Mouse (Mus musculus): ENCODE measurements around the gene Tap1. TPM values are rescaled to one million over a fixed set of nuclear protein-coding genes. Genes with fewer than 3 reads are reported as not detected.
"Not testable (repeated sequence)": the region's sequence is repeated elsewhere in the genome, so short reads cannot be mapped to it uniquely, and the experiment has no call there.

Tap1 gene
- total RNA-seq (2014; fragmentation: Nextera tagmentation) = 45.4 and 60.7 TPM in 2 replicates
- 81.6 and 89.7 TPM in 2 replicates for total RNA-seq (2017)

DNA sequence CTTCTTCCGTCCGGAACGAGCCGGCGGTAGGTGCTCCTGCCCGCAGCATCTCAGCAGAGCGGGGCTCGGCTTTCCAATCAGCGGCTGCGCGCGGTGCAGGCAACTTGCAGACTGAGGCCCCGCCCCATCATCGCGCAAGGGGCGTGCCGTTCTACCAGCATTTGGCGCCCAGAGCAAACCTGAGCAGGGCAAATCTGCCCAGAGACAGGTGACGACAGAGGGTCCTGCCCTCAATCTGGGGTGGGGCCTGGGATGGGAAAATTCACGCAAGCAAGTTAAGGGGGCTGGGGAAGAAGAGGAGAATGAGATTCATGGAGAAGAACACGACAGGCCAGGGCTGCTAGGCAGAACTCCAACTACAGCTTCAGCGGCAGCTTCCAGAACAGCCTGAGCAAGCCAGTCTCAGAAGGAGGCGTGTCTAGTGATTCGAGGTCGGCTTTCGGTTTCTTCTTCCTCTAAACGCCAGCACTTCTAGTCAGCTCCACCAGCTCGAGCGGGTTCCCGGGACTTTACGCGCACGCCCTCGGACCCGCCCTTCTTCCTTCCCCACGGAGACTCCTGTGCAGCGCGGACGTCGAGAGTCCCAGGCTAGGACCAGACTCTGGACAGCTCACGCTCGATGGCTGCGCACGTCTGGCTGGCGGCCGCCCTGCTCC, at the start of gene Tap1, which contains the start of gene Psmb9:
Gene Tap1 (plus strand): TSS at position 293 of the 656 bp plus-strand sequence.
Gene Psmb9 (minus strand): TSS at position 504 of the 656 bp plus-strand sequence.
- peak; percentile 83 for ATAC-seq (replicated peaks; ENCODE audit: poor library complexity, severe bottlenecking)

DNA sequence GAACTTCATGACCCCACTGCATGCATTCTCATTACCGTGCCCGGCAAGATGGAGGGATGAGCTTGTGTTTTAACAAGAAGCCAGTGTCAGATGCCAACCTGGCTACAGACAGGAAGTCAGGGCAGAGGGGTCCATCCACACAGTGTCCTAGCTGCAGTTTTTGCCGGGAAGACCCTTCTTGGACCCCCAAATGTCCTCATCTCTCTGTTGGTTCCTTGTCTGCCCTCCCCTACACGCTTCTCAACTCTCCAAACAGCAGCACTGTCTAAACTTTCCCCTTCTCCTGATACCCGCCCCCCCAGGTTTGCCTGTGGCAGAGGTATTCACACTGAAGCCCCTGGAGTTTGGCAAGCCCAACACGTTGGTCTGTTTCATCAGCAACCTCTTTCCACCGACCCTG, 49.8 kb upstream of the Tap1 start:
- no peak for ATAC-seq (replicated peaks; ENCODE audit: poor library complexity, severe bottlenecking)

DNA sequence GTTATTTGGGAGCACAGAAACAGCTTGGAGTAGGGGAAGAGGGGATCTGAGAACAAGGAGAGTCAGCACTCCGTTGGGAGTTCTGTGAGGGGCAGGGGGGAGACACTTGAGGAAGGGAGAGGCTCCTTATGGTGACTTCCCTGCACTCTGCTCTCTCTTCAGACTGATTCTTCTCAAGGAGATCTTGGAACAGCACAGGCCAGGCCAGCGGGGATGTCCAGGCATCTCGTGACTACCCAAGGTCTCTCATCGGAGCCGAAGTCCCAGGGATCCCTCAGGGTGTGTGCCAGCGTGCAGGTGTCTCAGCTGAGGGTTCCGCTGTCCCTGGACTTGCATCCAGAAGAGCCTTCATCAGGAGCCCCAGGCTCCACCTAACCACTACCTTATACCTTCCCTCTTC, 48.7 kb upstream of the Tap1 start:
- no peak for ATAC-seq (replicated peaks; ENCODE audit: poor library complexity, severe bottlenecking)

DNA sequence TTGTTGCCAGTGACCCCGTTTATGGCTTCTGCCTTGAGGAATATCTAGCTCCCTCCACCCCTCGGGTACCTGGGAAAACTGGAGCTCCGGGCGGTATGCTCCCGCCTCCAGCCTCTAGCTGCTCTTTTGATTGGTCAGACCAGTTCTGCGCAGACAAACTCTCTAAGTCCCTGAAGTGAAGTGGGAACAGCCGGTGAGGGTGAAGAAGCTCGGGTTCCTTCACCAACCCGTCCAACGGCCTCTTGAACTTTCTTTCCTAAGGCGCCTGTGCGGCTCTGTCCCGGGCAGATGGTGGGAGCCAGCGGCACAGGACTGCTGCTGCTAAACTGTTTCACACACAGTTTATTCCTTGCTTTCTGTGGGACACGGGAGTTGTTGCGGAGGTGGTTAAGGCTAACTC, 47.9 kb upstream of the Tap1 start:
- ATAC-seq (replicated peaks; ENCODE audit: poor library complexity, severe bottlenecking) = no peak

DNA sequence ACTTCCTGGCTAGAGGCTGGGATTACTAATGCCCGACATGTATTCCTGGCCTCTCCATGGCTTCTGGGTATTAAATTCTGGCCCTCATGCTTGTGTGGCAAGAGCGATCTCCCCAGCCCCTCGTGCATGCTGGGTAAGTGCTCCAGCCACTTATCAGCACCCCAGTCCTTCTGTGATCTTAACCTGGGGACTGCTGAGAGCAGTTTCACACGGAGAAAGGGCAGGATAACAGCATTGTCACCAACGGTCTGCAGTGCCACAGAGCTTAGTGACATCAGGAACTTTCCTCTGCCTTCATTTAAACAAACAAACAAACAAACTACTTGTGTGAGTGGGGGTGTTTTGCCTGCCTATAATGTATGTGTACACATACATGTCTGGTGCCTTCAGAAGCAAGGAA, 47.1 kb upstream of the Tap1 start:
- ATAC-seq (replicated peaks; ENCODE audit: poor library complexity, severe bottlenecking) = no peak

DNA sequence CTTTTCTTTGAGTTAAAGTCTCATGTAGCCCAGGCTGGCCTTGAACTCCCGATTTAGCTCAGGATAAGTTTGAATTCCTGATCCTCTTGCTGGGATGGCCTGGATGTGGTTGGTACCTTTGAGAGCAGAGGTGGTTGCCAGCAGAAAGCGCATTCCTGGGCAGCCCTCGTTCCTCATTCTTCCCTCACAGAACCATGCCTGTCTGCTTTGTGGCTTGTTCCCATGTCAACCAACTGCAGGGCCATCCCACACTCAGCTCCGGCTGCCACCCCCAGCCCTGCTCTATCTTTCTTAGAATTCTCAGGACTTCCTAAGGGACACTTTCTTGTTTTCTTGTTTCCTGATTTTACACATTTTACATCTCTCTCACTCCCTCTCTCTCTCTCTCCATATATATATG, 45.9 kb upstream of the Tap1 start:
- 0 out of 2 replicates have a peak, but pooled peaks have one; percentile 29 for ATAC-seq (replicated peaks; ENCODE audit: poor library complexity, severe bottlenecking)

DNA sequence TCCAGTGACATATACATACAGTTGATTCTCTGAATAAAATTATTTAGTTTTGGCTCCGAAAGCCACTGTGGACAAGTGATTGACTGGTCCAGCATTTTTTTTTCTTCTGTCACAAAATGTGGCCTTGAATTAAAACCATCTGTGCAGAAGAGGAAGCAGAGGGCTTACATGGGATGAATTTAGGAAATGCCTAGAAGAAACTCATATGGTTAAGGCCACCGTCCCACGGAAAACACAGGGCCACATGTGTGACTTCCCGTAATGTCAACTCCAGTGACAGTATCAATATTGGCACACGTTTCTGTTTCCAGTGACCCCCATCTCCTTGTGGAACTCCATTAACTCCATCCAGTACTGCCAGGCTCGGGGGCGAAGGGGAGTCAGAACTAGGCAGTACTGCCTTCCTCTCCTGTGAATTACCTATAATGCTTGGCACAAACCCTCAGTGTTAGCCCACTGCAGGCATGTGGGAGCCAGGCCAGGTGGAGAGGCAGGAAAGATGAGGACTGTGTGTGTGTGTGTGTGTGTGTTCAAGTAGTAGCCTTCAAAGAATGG, 44.8 kb upstream of the Tap1 start:
- ATAC-seq (replicated peaks; ENCODE audit: poor library complexity, severe bottlenecking) = peak; percentile 59

DNA sequence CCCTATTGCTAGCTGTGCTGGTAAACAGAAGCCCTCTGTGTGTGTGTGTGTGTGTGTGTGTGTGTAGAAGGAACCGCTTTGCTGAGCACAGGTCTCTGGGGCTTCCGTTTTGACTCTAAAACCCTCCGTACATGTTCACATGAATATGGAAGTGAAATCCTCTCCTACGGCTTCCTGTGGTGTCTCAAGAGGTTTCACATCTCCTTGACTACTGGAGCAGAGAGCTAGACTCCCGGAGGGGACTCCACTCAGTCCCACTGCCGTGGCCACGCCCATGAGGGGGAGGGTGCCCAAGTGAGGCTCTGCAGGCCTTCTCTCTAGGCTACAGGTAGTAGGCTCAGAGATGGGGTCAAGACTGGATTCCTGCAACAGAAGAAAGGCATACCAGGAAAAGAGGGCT, 44.3 kb upstream of the Tap1 start, which contains the start of gene H2-DMb2:
Gene H2-DMb2 (plus strand): TSS at position 275 of the 400 bp plus-strand sequence.
- ATAC-seq (replicated peaks; ENCODE audit: poor library complexity, severe bottlenecking) = peak; percentile 90

DNA sequence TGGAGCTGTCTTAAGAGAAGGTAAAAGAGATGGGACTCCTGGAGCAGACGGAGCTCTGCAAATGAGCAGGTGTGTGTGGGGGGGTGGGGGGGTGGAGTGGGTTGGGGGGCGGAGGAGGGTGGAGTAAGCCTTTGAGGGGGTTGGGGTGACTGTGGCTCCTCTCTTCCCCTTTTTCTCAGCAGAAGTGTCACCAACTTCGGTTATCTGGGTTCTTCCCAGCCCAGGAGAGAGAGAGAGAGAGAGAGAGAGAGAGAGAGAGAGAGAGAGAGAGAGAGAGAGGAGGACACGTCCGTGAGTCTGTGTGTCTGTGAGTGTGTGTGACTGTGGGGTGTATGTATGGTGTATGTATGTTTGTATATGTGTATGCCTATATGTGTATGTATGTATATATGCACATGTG, 43.9 kb upstream of the Tap1 start:
- peak; percentile 25 for ATAC-seq (replicated peaks; ENCODE audit: poor library complexity, severe bottlenecking)

DNA sequence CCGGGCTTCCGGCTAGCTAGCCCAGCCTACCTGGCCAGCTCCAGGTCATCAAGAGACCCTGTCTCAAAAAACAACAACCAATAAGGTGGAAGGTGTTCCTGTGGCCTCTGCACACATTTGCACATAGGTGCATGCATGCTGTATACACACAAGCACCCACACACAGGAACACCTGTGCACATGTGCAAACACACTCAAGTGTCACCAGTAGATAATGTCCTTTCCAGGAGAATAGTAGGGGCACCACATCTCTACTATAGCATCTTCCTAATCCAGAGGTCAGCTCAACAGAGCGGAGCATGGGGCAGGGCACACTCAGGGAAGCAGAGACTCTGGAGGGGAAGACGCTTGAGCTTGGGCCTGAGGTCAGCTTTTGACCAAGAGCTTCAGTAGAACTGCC, 43.1 kb upstream of the Tap1 start:
- ATAC-seq (replicated peaks; ENCODE audit: poor library complexity, severe bottlenecking) = not testable (repeated sequence)

DNA sequence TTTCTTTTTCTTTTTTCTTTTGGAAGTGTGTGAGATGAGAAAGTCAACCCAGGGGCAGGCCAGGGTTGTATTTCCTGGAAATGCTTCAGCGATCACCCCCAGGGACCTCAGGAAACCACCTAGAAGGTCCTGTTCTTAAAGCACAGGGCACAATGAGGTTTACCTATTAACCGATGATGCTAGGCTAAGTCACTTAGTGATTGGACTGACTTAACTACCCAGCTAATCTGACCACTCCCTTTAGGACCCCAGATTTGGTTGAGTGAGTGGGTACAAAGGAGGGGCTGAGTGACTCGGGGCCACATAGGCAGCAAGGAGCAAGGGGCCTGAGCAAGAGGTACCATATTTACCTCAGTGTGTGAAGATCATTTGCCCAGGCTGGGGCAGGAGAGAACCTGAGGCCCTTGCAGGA, 42.4 kb upstream of the Tap1 start:
- no peak for ATAC-seq (replicated peaks; ENCODE audit: poor library complexity, severe bottlenecking)

DNA sequence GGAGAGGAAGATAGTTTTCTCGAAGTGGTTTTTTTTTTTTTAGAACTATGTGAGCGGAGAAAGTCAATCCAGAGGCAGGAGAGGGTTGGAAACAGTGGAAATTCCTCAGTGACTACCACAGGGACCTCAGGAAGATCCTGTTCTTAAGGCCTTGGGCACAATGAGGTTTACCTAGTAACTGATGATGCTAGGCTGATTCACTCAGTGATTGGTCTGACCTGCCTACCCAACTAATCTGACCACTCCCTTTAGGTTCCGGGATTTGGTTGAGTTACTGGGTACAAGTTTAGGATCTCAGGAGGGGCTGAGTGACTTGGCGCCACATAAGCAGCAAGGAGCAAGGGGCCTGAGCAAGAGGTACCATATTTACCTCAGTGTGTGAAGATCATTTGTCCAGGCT, 34.4 kb upstream of the Tap1 start, which contains the start of gene H2-DMb1:
Gene H2-DMb1 (plus strand): TSS at position 150 of the 400 bp plus-strand sequence.
- ATAC-seq (replicated peaks; ENCODE audit: poor library complexity, severe bottlenecking) = peak; percentile 83

DNA sequence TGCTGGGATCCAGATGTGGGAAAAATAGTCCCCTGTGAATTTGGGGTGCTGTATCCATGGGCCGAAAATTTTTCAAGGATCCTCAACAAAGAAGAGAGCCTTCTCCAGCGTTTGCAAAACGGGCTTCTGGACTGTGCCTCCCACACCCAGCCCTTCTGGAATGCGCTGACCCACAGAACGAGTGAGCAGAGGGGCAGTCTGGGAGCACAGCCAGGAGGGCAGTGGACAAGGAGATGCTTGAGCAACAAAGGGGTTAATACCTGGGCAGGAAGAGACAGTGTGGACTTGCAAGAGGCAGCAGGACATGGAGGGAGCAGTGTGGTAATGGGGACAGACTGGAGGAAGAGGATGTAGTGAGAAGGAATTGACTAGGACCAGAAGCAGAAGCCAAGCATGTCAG, 31.8 kb upstream of the Tap1 start:
- ATAC-seq (replicated peaks; ENCODE audit: poor library complexity, severe bottlenecking) = no peak

DNA sequence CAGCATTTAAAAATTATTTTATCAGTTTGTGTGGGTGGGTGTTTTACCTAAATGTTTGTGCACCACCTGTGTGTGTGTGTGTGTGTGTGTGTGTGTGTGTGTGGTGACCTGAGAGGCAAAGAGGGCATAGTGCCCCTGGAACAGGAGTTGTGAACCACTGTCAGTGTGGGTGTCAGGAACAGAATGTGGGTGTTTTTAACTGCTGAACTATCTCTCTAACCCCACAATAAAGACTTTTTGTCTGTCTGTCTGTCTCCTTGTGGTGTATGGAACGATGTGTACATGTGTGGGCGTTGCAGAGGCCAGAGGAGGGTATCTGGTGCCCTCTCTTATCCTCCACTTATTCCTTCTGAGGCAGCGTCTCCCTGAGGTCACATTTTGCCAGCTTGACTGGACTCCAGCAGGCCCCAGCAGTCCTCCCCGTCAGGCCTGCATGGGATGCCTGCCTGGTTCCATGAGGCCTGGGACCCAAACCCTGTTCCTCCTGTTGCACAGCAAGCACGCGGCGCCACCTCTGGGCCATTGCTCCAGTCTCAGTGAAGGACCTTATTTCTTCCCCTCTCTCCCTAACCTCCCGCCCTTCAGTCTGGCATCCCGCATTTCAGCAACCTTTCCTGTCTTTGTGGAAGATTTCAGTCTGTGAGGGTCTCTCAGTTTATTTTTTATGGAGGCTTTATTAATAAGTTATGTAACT, 23.0 kb upstream of the Tap1 start:
- peak; percentile 20; the same call in 1 of the 2 replicates for ATAC-seq (replicated peaks; ENCODE audit: poor library complexity, severe bottlenecking)

DNA sequence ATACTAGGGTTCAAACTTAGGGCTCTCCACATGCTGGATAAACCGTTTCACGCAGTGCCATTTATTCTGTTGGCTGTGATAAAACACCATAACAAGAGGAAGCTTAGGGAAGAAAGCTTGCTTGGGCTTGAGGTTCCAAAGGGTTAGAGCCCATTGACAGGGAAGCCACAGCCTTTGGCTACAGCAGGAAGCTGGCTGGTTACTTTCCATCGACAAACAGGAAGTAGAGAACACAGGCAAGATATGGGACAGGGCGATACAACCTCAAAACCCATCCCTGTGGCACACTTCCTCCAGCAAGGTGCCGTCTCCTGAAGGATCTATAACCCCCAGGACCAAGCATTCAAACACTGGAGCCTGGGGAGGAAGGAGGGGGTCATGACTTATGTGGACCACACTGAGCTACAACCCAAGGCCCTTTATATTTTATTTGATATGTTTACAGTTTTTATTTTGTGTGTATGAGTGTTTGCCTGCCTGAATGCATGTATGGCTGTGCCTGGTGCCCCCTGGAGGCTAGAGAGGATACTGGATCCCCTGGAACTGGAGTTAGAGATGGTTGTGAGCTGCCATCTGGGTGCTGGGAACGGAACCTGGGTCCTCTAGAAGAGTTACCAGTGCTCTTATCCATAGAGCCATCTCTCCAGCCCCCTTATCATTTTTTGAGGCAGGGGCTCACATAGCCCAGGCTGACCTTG, 22.2 kb upstream of the Tap1 start:
- ATAC-seq (replicated peaks; ENCODE audit: poor library complexity, severe bottlenecking) = peak; percentile 79

DNA sequence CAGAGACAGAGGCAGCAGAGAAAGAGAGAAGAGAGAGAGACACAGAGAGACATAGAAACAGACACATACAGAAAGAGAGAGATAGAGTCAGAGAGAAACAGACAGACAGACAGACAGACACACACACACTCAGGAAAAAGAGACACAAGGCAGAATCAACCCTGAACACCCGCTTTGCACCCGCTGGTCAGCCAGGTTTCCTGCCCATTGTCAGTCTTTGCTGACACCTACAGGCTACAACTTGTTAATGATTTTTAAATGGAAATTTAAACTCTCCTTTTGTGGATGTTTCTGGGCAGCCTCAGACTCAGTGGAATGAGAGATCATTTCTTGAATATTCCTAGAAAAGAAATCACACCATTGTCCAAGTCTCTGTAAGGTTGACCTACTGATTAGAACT, 18.1 kb upstream of the Tap1 start:
- peak; percentile 33 for ATAC-seq (replicated peaks; ENCODE audit: poor library complexity, severe bottlenecking)

DNA sequence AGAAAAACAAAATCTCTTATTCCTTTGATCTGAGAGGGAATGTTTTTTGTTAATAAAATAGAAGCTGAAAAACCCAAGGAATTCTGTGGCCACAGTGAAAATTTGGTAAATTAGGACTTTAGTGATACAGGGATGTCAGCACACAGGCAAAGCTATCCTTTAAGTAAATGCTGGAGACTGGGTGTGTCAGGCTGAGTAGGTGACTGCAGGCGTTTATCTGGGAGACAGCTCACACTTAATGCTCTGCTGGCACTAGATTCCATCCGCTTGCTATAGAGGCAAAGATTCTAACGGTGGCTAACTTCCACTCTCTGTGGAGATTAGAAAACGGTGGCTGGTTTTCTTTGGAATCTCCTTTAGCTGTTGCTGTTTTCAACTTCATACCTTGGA, 16.9 kb upstream of the Tap1 start:
- ATAC-seq (replicated peaks; ENCODE audit: poor library complexity, severe bottlenecking) = no peak

DNA sequence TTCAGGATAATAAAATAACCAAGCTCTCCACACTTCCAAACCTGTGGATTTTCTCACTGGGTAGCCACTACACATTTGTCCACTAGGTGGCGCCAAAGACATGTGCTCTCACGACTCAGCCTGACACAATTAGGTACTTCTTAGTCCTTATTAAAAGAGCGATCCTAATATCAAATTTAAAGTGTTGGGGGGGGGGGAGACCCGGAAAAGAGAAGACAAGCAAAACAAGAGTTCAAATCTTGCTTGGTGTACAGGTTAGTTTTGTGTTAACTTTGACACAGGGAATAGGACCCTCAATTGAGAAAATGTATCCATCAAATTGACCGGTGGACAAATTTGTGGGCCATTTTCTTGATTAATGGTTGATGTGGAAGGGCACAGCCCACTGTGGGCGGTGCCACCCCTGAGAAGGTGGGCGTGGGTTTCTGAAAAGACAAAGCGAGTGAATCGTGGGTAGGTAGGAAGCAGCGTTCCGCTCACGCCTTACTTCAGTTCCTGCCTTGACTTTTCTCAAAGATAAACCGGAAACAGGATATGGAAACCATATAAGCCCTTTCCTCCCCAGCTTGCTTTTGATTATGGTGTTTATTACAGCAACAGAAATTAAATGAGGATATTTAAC, 16.4 kb upstream of the Tap1 start:
- ATAC-seq (replicated peaks; ENCODE audit: poor library complexity, severe bottlenecking) = peak; percentile 74

DNA sequence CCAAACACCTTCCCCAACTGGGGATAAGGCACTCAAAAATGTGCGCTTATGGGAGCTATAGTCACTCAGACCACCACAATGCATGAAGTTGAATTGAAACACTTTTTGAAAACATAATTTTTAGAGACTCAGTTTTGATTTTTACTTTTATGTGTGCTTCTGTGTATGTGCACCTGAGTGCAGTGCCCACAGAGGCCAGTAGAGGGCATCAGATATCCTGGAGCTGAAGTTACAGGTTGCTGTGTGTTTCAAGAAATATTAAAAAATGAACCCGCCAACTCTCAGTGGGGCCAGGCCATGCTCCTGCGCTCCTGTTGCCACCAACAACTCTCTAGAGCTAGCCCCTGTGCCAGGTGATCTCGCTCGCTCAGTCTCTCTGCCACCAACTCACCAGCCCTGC, 14.8 kb upstream of the Tap1 start:
- ATAC-seq (replicated peaks; ENCODE audit: poor library complexity, severe bottlenecking) = no peak

DNA sequence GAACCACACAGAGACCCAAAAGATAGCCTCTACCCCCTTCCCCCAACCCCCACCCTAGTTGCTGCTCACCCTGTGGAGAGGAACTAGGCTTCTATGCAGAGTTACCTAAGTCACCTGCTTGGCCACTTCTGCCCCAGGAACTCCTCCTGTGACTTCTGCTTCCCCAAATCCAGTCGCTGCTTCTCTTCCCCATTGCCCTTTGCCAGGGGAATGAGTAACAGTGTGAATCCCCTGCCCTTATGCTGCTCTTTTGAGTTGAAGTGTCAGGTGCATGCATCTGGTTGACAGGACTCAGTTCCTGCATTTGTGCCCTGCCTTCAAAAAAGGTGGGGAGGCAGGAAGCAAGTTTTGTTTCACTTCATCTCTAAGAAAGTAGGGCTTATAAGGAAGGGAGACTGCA, 13.3 kb upstream of the Tap1 start:
- peak; percentile 56 for ATAC-seq (replicated peaks; ENCODE audit: poor library complexity, severe bottlenecking)

Data from granulocyte monocyte progenitor cell, adult 5-6 weeks (primary cell).